Mouse (Mus musculus) midbrain, embryonic 12.5 days (tissue): ENCODE measurements around the gene Chchd6. TPM values are rescaled to one million over a fixed set of nuclear protein-coding genes. Genes with fewer than 3 reads are reported as not detected.

Experiments
- ATAC-seq: fragments of 200-750 bp; cut with Nextera tagmentation; 2 replicates; pipeline ENCODE4 v1.8.0; 2017; ENCODE audit warnings: low read depth, moderate TSS enrichment, moderate library complexity; ENCODE audit not compliant: low FRiP score
- H3K27ac ChIP-seq: fragments of 300-500 bp; sonication (generic); replicated peaks from 2 replicates; pipeline ENCODE4 v1.5.1; 2016; ENCODE audit warnings: mild to moderate bottlenecking
- H3K27me3 ChIP-seq: fragments of 300-500 bp; sonication (generic); 2 replicates; pipeline ENCODE4 v1.6.1; 2016; ENCODE audit warnings: mild to moderate bottlenecking
- H3K36me3 ChIP-seq: fragments of 300-500 bp; sonication (generic); 2 replicates; pipeline ENCODE4 v1.6.1; 2016
- H3K4me1 ChIP-seq: fragments of 300-500 bp; sonication (generic); 2 replicates; pipeline ENCODE4 v1.6.1; 2016
- H3K4me2 ChIP-seq: fragments of 300-500 bp; sonication (generic); replicated peaks from 2 replicates; pipeline ENCODE4 v1.6.1; 2016; ENCODE audit warnings: mild to moderate bottlenecking, moderate library complexity
- H3K4me3 ChIP-seq: fragments of 300-500 bp; sonication (generic); 2 replicates; pipeline ENCODE4 v1.5.1; 2016; ENCODE audit warnings: mild to moderate bottlenecking
- H3K9ac ChIP-seq: fragments of 300-500 bp; sonication (generic); replicated peaks from 2 replicates; pipeline ENCODE4 v1.6.1; 2016; ENCODE audit warnings: mild to moderate bottlenecking, moderate library complexity
- H3K9me3 ChIP-seq: fragments of 300-500 bp; sonication (generic); 2 replicates; pipeline ENCODE4 v1.6.1; 2016; ENCODE audit warnings: mild to moderate bottlenecking
- WGBS: fragments of 180-500 bp; shearing (Covaris S2); methylation state at CpG from one replicate; pipeline ENCODE4 v1.1.7; 2016; 5-methylcytosine and 5-hydroxymethylcytosine counted together
- polyA plus RNA-seq: library from polyadenylated mRNA; unstranded; fragments of >200 nt; fragmentation: Nextera tagmentation; extraction: Ambion mirVana; gene quantifications from 2 replicates; pipeline ENCODE4 v1.2.1, GENCODE M21; 2016

Gene Chchd6
- polyA plus RNA-seq, 1 experiment from 2014 or later: 92.9 TPM

DNA sequence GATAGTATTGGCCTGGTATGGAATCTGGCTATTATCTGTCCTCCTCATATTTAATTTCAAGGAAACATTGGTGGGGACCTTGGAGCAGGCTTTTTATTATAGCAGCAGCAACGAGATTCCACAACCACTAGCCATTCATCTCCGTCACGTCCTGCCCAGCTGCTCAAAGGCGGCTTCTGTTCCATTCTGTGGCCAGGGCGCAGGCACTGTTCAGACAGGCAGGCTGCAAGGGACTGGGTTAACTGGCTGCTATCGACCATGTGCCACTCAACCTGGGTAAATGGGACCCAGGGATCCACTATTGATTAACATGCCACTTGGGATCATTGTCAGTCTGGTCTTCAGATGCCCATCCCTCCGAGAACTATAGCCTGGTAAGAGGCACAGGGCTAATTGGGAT is 205.7 kb downstream of the Chchd6 start:
- Histone ChIP-seq H3K4me1 (no peaks in the 10 kb centered on the region), H3K4me2 (no peak overlapping the region), H3K27me3 (no peaks in the 10 kb centered on the region), H3K27ac (no peak overlapping the region), H3K9me3 (no peaks in the 10 kb centered on the region), H3K9ac (no peak overlapping the region), H3K36me3 (no peaks in the 10 kb centered on the region), H3K4me3 (no peak overlapping the region)
- ATAC-seq: no peak
- WGBS: 76% methylated on average over 7 of the region's 7 CpGs

GRCm38 (mm10) chr6:89386956-89387355 is 208.5 kb downstream of the Chchd6 start:
- H3K4me1 ChIP-seq: no peaks in the 10 kb centered on the region
- H3K9me3 ChIP-seq: no peaks in the 10 kb centered on the region
- no peak overlapping the region for H3K4me2 ChIP-seq
- H3K9ac ChIP-seq: no peak overlapping the region
- no peaks in the 10 kb centered on the region for H3K27me3 ChIP-seq
- H3K4me3 ChIP-seq: no peak overlapping the region
- no peak for ATAC-seq
- no peak overlapping the region for H3K27ac ChIP-seq
- WGBS: 79% methylated on average over 1 of the region's 1 CpGs
- H3K36me3 ChIP-seq: no peaks in the 10 kb centered on the region

DNA sequence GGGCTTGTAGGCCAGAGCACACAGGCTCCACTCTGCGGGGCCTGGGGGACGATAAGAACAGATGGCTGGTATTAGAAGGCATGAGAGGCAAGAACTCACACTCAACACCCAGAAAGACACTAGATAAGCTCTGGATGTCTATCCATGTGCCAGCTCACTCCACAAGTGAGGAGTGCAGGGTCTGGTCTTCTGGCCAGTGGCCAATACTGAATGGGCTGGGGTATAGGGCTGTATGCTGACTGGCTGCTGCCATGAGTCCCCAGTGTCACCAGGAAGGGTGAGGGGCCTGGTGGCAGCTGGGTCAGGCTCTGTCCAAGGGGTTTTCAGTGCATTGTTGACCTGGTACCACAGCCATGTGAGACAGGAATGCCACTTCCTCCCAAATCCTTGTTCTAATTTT is 210.8 kb downstream of the Chchd6 start:
- Histone ChIP-seq H3K4me2 (no peak overlapping the region), H3K27me3 (0 out of 2 replicates have a peak, but pooled peaks cover 6% of the 10 kb centered on the region), H3K27ac (no peak overlapping the region), H3K36me3 (no peaks in the 10 kb centered on the region), H3K9me3 (no peaks in the 10 kb centered on the region), H3K9ac (no peak overlapping the region), H3K4me3 (no peak overlapping the region), H3K4me1 (no peaks in the 10 kb centered on the region)
- no peak for ATAC-seq
- WGBS: 86% methylated on average over 2 of the region's 2 CpGs

GRCm38 (mm10) chr6:89381851-89382250 is 213.6 kb downstream of the Chchd6 start:
- Histone ChIP-seq H3K27me3 (0 out of 2 replicates have a peak, but pooled peaks cover 6% of the 10 kb centered on the region), H3K27ac (no peak overlapping the region), H3K4me2 (no peak overlapping the region), H3K36me3 (no peaks in the 10 kb centered on the region), H3K4me1 (no peaks in the 10 kb centered on the region), H3K4me3 (no peak overlapping the region), H3K9me3 (no peaks in the 10 kb centered on the region), H3K9ac (no peak overlapping the region)
- ATAC-seq: no peak
- WGBS: 12% methylated on average over 5 of the region's 5 CpGs

DNA sequence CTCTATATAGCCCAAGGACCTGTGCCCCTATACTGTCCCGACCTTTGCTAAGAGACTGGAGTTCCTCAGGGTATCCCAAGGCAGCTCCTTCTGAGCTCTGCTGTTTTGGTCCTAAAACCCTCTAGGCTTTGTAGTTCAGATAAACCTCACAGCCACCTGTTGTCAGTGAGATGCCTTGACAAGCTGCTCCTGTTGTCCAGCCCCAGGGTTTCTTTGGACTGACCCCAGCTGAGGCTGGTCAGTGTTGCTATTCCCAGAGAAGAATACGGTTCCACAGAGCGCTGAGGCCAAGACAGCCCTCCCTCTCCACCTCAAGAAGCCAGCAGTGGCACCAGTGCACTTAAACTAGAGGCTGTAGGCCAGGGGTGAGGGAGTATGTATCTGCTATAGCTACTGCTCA is 214.3 kb downstream of the Chchd6 start:
- ATAC-seq: no peak
- no peak overlapping the region for H3K9ac ChIP-seq

DNA sequence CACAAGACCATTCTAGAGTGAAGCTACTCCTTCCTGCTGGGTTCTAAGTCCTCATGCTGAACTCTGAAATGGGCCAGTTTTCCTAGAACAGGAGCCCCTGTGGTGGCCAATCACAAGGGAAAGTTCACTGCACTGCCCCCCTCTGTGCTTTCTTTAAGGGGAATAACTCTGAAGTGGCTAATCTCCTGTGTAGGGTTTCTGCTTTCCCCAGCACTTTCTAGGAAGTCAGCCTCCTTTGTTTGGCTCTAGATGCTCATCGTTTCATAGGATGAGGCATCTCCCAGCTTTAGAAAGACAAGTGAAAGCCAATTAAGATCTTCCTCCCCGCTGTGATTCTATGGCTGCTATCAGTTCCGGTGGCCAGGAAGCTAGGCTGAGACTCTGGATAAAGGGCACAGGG is 214.7 kb downstream of the Chchd6 start:
- Histone ChIP-seq H3K27ac (no peak overlapping the region), H3K4me3 (no peak overlapping the region), H3K9me3 (no peaks in the 10 kb centered on the region), H3K36me3 (no peaks in the 10 kb centered on the region), H3K4me2 (no peak overlapping the region), H3K4me1 (no peaks in the 10 kb centered on the region), H3K9ac (no peak overlapping the region), H3K27me3 (0 out of 2 replicates have a peak, but pooled peaks cover 6% of the 10 kb centered on the region)
- 24% methylated on average over 3 of the region's 3 CpGs for WGBS
- ATAC-seq: no peak

More for the DNA sequence above, 214.3 kb downstream of the Chchd6 start:
- Histone ChIP-seq H3K4me1 (no peaks in the 10 kb centered on the region), H3K4me3 (no peak overlapping the region), H3K36me3 (no peaks in the 10 kb centered on the region), H3K27me3 (0 out of 2 replicates have a peak, but pooled peaks cover 6% of the 10 kb centered on the region), H3K27ac (no peak overlapping the region), H3K4me2 (no peak overlapping the region), H3K9me3 (no peaks in the 10 kb centered on the region)
- 45% methylated on average over 3 of the region's 3 CpGs for WGBS

DNA sequence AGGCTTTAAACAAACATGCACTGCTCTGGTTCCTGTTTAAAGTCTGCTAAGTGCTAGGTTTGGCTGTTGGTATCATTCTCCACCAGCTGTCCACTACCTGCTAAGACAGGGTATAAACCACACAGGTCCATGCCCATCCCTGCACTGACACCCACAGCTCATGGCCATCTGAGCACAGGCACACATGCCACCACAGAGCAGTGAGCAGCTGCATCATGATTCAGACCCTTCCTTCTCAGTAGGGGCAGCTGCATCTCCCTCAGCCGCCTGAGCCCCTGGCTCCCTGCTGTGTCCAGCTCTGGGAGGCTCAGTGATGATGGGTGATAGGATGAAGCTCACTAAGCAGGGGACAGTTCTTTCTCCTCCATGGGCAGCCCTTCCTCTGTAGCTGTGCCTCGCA is 217.2 kb downstream of the Chchd6 start:
- H3K9me3 ChIP-seq: no peaks in the 10 kb centered on the region
- H3K4me3 ChIP-seq: no peak overlapping the region
- 57% methylated on average over 2 of the region's 2 CpGs for WGBS
- no peak overlapping the region for H3K9ac ChIP-seq
- H3K4me1 ChIP-seq: no peaks in the 10 kb centered on the region
- no peak overlapping the region for H3K27ac ChIP-seq
- no peaks in the 10 kb centered on the region for H3K36me3 ChIP-seq
- no peak overlapping the region for H3K4me2 ChIP-seq
- H3K27me3 ChIP-seq: 0 out of 2 replicates have a peak, but pooled peaks cover 6% of the 10 kb centered on the region
- ATAC-seq: no peak

DNA sequence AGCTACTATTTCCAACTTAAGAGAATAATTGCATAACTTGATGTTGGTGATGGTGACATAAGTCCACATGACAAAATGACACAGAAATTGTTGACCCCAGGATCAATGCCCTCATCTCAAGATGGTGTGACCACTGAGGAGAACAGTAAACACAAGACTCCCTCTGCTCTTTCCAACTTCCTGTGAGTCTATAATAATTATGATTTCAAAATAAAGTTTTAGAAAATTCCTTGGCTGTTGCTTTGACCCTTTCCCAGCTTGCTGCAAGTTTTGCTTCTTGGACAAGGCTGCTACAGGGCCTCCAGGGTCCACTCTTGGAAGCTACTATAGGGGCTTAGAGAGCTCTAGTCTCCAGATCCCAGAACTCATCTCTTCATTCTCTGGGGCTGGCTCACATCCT is 226.6 kb downstream of the Chchd6 start:
- Histone ChIP-seq H3K9me3 (no peaks in the 10 kb centered on the region; the same call in 1 of the 2 replicates), H3K4me2 (no peak overlapping the region), H3K4me1 (no peaks in the 10 kb centered on the region), H3K27ac (no peak overlapping the region), H3K27me3 (peaks cover 11% of the 10 kb centered on the region), H3K4me3 (no peak overlapping the region), H3K36me3 (no peaks in the 10 kb centered on the region), H3K9ac (no peak overlapping the region)
- ATAC-seq: no peak

DNA sequence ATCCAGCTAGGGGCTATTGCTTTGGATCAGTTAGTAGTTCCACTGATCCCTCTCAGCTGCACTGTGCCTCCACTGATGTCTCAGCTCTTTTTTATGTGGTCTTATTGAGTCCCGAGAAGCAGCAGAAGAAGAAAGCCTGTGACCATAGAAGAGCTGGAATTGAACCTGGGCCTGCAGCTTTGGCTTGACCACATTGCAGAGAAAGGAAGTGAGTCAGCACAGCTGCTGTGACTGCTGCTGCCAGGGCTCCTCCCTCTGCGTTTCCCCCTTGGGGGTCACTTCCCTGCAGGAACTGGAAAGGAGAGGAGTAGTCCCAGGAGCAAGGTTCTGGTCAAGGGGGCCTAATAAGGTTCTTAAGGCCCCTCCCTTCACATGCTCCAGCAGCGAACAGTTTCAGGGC is 231.1 kb downstream of the Chchd6 start:
- no peak overlapping the region for H3K27ac ChIP-seq
- 56% methylated on average over 3 of the region's 3 CpGs for WGBS
- ATAC-seq: no peak
- H3K27me3 ChIP-seq: peaks cover 21% of the 10 kb centered on the region
- H3K4me1 ChIP-seq: peaks cover 32% of the 10 kb centered on the region
- H3K36me3 ChIP-seq: no peaks in the 10 kb centered on the region
- no peaks in the 10 kb centered on the region; the same call in 1 of the 2 replicates for H3K9me3 ChIP-seq
- H3K4me3 ChIP-seq: no peak overlapping the region
- H3K9ac ChIP-seq: no peak overlapping the region
- no peak overlapping the region for H3K4me2 ChIP-seq

DNA sequence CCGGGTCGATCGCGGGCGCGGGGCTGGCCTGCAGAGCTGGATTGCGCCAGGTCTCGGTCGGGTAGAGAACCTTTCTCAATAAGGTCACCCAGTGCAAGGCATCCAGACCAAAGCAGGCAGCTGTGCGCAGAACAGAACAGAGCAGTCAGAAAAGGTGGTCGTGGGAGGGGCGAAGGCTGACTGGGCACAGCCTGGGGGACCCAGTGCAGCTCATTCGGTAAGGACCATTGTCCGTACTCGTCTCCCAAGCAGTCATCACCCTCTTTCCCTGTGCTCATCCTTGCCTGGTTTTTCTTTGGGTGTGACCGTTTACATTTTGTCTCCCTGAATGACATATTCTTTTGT is 232.4 kb downstream of the Chchd6 start:
- Histone ChIP-seq H3K4me2 (peak overlapping the region; percentile 68), H3K4me3 (peak overlapping the region; percentile 99), H3K4me1 (peaks cover 44% of the 10 kb centered on the region), H3K9me3 (no peaks in the 10 kb centered on the region; the same call in 1 of the 2 replicates), H3K9ac (peak overlapping the region; percentile 99), H3K27me3 (peaks cover 21% of the 10 kb centered on the region), H3K36me3 (no peaks in the 10 kb centered on the region), H3K27ac (peak overlapping the region; percentile 52)
- 3% methylated on average over 16 of the region's 16 CpGs for WGBS
- ATAC-seq: no peak

- no peaks in the 10 kb centered on the region for H3K9me3 ChIP-seq
- peaks cover 2% of the 10 kb centered on the region; the same call in 1 of the 2 replicates for H3K36me3 ChIP-seq
- H3K4me1 ChIP-seq: peaks cover 50% of the 10 kb centered on the region
- peak within 1 kb of the TSS; percentile 99 for H3K9ac ChIP-seq
- H3K27me3 ChIP-seq: peaks cover 21% of the 10 kb centered on the region
- peak within 1 kb of the TSS; percentile 99 for H3K4me3 ChIP-seq
- peak within 1 kb of the TSS; percentile 68 for H3K4me2 ChIP-seq
- under 1% methylated on average over 64 of the region's 110 CpGs for WGBS
- H3K27ac ChIP-seq: peak within 1 kb of the TSS; percentile 79
- peak; percentile 85 for ATAC-seq
Measured at GRCm38 (mm10) chr6:89362281-89363106, 233.0 kb downstream of the Chchd6 start, which contains the start of gene Plxna1. TSS of gene Plxna1 (minus strand) at chr6:89362620.

DNA sequence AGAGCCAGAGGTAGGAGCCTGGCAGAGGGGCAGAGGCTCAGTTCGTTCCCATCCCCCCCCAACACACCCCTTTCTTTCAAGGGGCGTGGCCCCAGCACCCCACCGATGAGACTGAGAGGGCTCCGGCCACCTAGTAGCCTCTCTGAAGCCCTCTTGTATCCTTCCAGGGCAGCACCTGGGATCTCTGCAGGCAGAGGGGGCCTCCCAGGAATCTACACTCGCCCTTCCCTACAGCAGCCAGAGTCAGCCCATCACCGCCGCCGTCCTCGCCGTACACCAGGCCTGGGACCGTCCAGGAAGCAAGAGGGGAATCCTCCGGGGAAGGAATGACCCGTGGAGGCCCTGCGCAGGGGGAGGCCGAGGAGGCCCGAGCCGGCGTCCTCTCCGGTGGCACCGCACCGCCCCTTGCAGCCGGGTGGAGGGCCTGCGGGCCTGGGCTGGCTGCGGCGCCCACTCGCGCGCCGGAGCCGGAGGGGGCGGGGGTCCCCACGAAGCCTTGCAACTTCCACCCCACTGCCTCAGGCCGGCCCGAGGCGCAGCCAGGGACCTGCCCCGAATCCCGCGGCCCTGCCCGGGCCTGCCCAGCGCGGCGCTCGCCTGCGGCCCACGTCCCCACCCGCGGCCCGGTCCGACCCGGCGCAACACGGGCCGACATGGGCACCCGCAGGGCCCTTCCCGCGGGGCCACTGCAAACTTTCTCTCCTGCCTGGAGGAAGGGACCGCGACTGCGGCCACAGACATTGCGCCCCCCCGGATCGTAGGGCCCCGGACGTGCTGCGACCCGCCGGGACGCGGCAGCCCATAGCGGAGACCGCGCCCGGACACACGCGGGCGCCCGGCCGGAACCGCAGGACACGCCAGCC is 233.8 kb downstream of the Chchd6 start:
- Histone ChIP-seq H3K9me3 (no peaks in the 10 kb centered on the region), H3K4me1 (peaks cover 58% of the 10 kb centered on the region), H3K27ac (peak overlapping the region; percentile 79), H3K36me3 (peaks cover 10% of the 10 kb centered on the region), H3K4me3 (peak overlapping the region; percentile 99), H3K4me2 (peak overlapping the region; percentile 68), H3K27me3 (peaks cover 21% of the 10 kb centered on the region), H3K9ac (peak overlapping the region; percentile 99)
- ATAC-seq: peak; percentile 32
- under 1% methylated on average over 48 of the region's 80 CpGs for WGBS
